Mouse (Mus musculus): ENCODE results near the gene Gna12. TPM values are rescaled to one million over a fixed set of nuclear protein-coding genes. Genes with fewer than 3 reads are reported as not detected.

Gna12 gene
- polyA plus RNA-seq, 1 experiment, result 42.1 TPM

DNA sequence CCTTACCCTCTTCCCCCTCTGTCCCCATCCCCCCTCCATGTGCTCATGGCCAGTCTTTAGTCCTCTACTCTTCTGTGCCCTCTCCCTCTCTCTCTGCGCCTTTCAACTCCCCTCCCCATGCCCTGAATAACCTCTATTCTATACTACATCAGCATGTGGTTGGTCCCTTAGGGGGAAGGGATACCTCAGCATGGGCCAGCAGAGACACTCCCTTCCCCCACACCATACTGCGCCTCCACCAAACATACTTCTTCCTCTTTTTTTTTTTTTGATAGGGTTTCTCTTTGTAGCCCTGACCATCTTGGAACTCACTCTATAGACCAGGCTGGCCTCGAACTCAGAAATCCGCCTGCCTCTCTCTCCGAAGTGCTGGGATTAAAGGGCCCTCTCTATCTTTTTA, 15.8 kb downstream of the Gna12 start:
- H3K36me3 ChIP-seq (ENCODE audit: control insufficient read depth, insufficient read depth), result no peaks in the 10 kb centered on the region
- H3K27me3 ChIP-seq (ENCODE audit: control insufficient read depth, insufficient read depth, insufficient read length), result no peaks in the 10 kb centered on the region
- TF ChIP-seq MYOG (IDR thresholded peaks at IDR 0.05; ENCODE audit: control insufficient read depth, extremely low read depth, insufficient read length) (no peak), MAX (IDR thresholded peaks at IDR 0.05) (no peak), CTCF (IDR thresholded peaks at IDR 0.05; ENCODE audit: control insufficient read depth, insufficient read depth, insufficient read length) (no peak), CEBPB (IDR thresholded peaks at IDR 0.05; ENCODE audit: low read depth) (no peak), FOSL1 (IDR thresholded peaks at IDR 0.05; ENCODE audit: insufficient read depth, low read length, poor library complexity, severe bottlenecking) (no peak), MYOD1 (IDR thresholded peaks at IDR 0.05; ENCODE audit: control insufficient read depth, insufficient read length, low read depth) (no peak), USF1 (IDR thresholded peaks at IDR 0.05; ENCODE audit: low read depth) (no peak)

GRCm38 (mm10) chr5:140812699-140813098, 17.5 kb downstream of the Gna12 start:
- no peak overlapping the region for H3ac ChIP-seq (ENCODE audit: control insufficient read depth, insufficient read length, low read depth)
- TF ChIP-seq MYOD1 (IDR thresholded peaks at IDR 0.05; ENCODE audit: control insufficient read depth, insufficient read length, low read depth) (no peak), USF1 (IDR thresholded peaks at IDR 0.05; ENCODE audit: low read depth) (no peak), CEBPB (IDR thresholded peaks at IDR 0.05; ENCODE audit: low read depth) (no peak), MYOG (IDR thresholded peaks at IDR 0.05; ENCODE audit: control insufficient read depth, extremely low read depth, insufficient read length) (no peak), MAX (IDR thresholded peaks at IDR 0.05) (no peak), FOSL1 (IDR thresholded peaks at IDR 0.05; ENCODE audit: insufficient read depth, low read length, poor library complexity, severe bottlenecking) (no peak), CTCF (IDR thresholded peaks at IDR 0.05; ENCODE audit: control insufficient read depth, insufficient read depth, insufficient read length) (no peak)
- H3K4me3 ChIP-seq (ENCODE audit: insufficient read depth, poor library complexity, severe bottlenecking), result no peak overlapping the region
- H3K27me3 ChIP-seq (ENCODE audit: control insufficient read depth, insufficient read depth, insufficient read length), result no peaks in the 10 kb centered on the region
- peaks cover 65% of the 10 kb centered on the region for H3K79me2 ChIP-seq (ENCODE audit: control insufficient read depth, insufficient read depth)
- no peaks in the 10 kb centered on the region for H3K36me3 ChIP-seq (ENCODE audit: control insufficient read depth, insufficient read depth)
- peaks cover 15% of the 10 kb centered on the region for H3K79me3 ChIP-seq (ENCODE audit: low read depth)

More for the DNA sequence above, 15.8 kb downstream of the Gna12 start:
- Histone ChIP-seq H3K79me3 (ENCODE audit: low read depth) (peaks cover 18% of the 10 kb centered on the region), H3K79me2 (ENCODE audit: control insufficient read depth, insufficient read depth) (peaks cover 73% of the 10 kb centered on the region), H3ac (ENCODE audit: control insufficient read depth, insufficient read length, low read depth) (no peak overlapping the region), H3K4me3 (ENCODE audit: insufficient read depth, poor library complexity, severe bottlenecking) (no peak overlapping the region)

- Histone ChIP-seq H3K79me2 (ENCODE audit: control insufficient read depth, insufficient read depth) (peaks cover 62% of the 10 kb centered on the region), H3K27me3 (ENCODE audit: control insufficient read depth, insufficient read depth, insufficient read length) (no peaks in the 10 kb centered on the region), H3K36me3 (ENCODE audit: control insufficient read depth, insufficient read depth) (no peaks in the 10 kb centered on the region), H3K79me3 (ENCODE audit: low read depth) (peaks cover 15% of the 10 kb centered on the region), H3K4me3 (ENCODE audit: insufficient read depth, poor library complexity, severe bottlenecking) (no peak overlapping the region), H3ac (ENCODE audit: control insufficient read depth, insufficient read length, low read depth) (no peak overlapping the region)
- TF ChIP-seq CTCF (IDR thresholded peaks at IDR 0.05; ENCODE audit: control insufficient read depth, insufficient read depth, insufficient read length), result no peak
These were observed 18.2 kb downstream of the Gna12 start for GRCm38 (mm10) chr5:140812063-140812462.

GRCm38 (mm10) chr5:140811390-140811789, 18.8 kb downstream of the Gna12 start:
- Histone ChIP-seq H3K36me3 (ENCODE audit: control insufficient read depth, insufficient read depth) (no peaks in the 10 kb centered on the region), H3ac (ENCODE audit: control insufficient read depth, insufficient read length, low read depth) (no peak overlapping the region), H3K79me2 (ENCODE audit: control insufficient read depth, insufficient read depth) (peaks cover 62% of the 10 kb centered on the region), H3K27me3 (ENCODE audit: control insufficient read depth, insufficient read depth, insufficient read length) (no peaks in the 10 kb centered on the region), H3K79me3 (ENCODE audit: low read depth) (peaks cover 15% of the 10 kb centered on the region), H3K4me3 (ENCODE audit: insufficient read depth, poor library complexity, severe bottlenecking) (no peak overlapping the region)
- TF ChIP-seq FOSL1 (IDR thresholded peaks at IDR 0.05; ENCODE audit: insufficient read depth, low read length, poor library complexity, severe bottlenecking) (no peak), MYOD1 (IDR thresholded peaks at IDR 0.05; ENCODE audit: control insufficient read depth, insufficient read length, low read depth) (no peak), CEBPB (IDR thresholded peaks at IDR 0.05; ENCODE audit: low read depth) (no peak), USF1 (IDR thresholded peaks at IDR 0.05; ENCODE audit: low read depth) (no peak), MAX (IDR thresholded peaks at IDR 0.05) (no peak), MYOG (IDR thresholded peaks at IDR 0.05; ENCODE audit: control insufficient read depth, extremely low read depth, insufficient read length) (no peak), CTCF (IDR thresholded peaks at IDR 0.05; ENCODE audit: control insufficient read depth, insufficient read depth, insufficient read length) (no peak)

GRCm38 (mm10) chr5:140806939-140807338, 23.3 kb downstream of the Gna12 start:
- H3K36me3 ChIP-seq (ENCODE audit: control insufficient read depth, insufficient read depth), result no peaks in the 10 kb centered on the region
- no peak overlapping the region for H3K4me3 ChIP-seq (ENCODE audit: insufficient read depth, poor library complexity, severe bottlenecking)
- peaks cover 10% of the 10 kb centered on the region for H3K79me3 ChIP-seq (ENCODE audit: low read depth)

DNA sequence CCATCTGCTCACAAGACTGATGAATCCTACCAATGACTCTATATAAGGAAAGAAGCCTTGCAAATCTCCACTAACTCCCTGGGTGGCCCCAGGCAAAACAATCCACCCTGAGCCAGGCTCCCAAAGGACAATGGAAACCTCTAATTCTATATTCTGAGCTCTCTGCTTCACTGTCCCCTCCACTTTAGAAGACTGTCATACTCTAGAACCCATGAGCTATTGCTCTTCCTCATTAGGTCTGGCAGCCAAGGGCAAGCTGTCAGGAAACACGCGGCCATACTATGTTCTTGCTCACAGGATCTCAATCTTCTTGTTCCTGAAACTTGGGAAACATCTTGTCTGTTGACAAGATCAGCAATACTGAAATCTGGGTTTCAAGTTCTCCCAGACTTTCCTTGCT, 24.0 kb downstream of the Gna12 start:
- no peaks in the 10 kb centered on the region for H3K36me3 ChIP-seq (ENCODE audit: control insufficient read depth, insufficient read depth)
- no peak overlapping the region for H3ac ChIP-seq (ENCODE audit: control insufficient read depth, insufficient read length, low read depth)
- no peak for TF ChIP-seq CEBPB (IDR thresholded peaks at IDR 0.05; ENCODE audit: low read depth)
- H3K79me3 ChIP-seq (ENCODE audit: low read depth), result peaks cover 10% of the 10 kb centered on the region
- H3K27me3 ChIP-seq (ENCODE audit: control insufficient read depth, insufficient read depth, insufficient read length), result no peaks in the 10 kb centered on the region
- H3K79me2 ChIP-seq (ENCODE audit: control insufficient read depth, insufficient read depth), result peaks cover 32% of the 10 kb centered on the region
- H3K4me3 ChIP-seq (ENCODE audit: insufficient read depth, poor library complexity, severe bottlenecking), result no peak overlapping the region

More at GRCm38 (mm10) chr5:140806939-140807338, 23.3 kb downstream of the Gna12 start:
- Histone ChIP-seq H3ac (ENCODE audit: control insufficient read depth, insufficient read length, low read depth) (no peak overlapping the region), H3K79me2 (ENCODE audit: control insufficient read depth, insufficient read depth) (peaks cover 38% of the 10 kb centered on the region), H3K27me3 (ENCODE audit: control insufficient read depth, insufficient read depth, insufficient read length) (no peaks in the 10 kb centered on the region)
- TF ChIP-seq FOSL1 (IDR thresholded peaks at IDR 0.05; ENCODE audit: insufficient read depth, low read length, poor library complexity, severe bottlenecking) (no peak), MYOG (IDR thresholded peaks at IDR 0.05; ENCODE audit: control insufficient read depth, extremely low read depth, insufficient read length) (no peak), MAX (IDR thresholded peaks at IDR 0.05) (no peak), MYOD1 (IDR thresholded peaks at IDR 0.05; ENCODE audit: control insufficient read depth, insufficient read length, low read depth) (no peak), USF1 (IDR thresholded peaks at IDR 0.05; ENCODE audit: low read depth) (no peak), CTCF (IDR thresholded peaks at IDR 0.05; ENCODE audit: control insufficient read depth, insufficient read depth, insufficient read length) (no peak)

Data from C2C12 (cell line).